Mouse (Mus musculus): Measurements from ENCODE around the gene 4930402H24Rik.

4930402H24Rik gene

DNA sequence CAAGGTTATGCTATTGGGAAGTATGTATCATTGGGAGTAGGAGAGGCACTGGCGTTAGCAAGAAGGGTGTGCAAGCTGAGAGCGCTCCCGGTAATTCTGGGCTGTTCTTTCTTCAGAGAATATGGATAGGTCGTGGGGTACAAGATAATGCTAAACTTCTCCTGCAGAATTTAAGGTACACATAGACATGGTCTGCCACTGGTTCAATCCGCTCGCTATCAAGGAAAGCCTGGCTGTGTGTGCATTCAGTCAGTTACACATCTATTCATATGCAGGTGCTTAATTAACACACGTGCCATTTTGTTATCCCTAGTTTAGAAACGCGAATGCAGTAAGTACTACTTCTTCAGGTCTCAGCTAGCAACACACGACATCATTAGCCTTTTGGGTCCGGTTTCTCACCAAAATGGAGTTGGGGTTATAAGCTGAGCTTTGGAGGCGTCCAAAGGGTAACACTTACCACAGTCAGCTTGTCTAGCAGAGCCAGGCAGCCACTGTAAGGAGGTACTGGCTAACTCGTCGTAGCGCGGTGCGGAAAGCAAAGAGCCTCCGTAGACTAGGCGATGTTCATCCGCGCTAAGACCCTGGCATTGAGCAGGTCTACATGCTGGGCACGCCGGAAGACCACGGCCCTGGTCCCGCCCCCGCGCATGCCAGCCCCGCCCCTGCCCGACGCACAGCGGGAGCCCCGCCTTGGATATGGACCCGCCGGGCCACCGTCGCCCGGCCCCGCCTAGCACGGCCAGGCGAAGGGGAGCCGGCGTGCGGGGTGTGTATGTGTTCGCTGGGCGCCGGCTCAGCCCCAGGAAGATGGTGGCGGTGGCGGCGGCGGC is at the start of gene 4930402H24Rik, which contains the start of gene Atrn:
Gene 4930402H24Rik (minus strand): TSS at position 656 of the 833 bp plus-strand sequence.
Gene Atrn (plus strand): TSS at position 745 of the 833 bp plus-strand sequence.
- in situ Hi-C loops (cut with MboI; ENCODE audit: unreplicated experiment in 2 of 2): no loop called here

DNA sequence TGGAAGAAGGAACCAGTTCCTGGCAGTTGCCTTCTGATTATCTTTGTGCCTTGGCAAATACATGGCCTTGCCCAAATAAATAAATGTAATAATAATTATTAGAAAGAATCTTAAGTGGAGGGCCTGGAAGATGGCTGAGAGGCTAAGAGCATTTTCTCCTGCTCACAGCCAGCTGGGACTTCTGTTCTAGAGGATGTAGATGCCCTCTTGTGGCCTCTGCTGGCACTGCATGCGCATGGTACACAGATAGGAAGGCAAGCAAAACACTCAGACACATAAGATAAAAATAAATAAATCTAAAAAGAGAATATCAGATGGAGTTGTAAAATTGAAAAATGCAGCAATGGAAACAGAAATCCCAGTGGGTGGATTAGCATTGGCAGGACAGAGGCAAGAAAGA is 44.3 kb upstream of the 4930402H24Rik start:
- in situ Hi-C loops (cut with MboI; ENCODE audit: unreplicated experiment in 2 of 2): loop anchor here (5.0 to 25.0 kb wide), 7 partner anchors 143 to 862 kb away; partner anchors contain the start of genes Oxt (in 1 of the 2) and Pank2 (in 1 of the 2)

- in situ Hi-C loops (cut with MboI; ENCODE audit: unreplicated experiment in 2 of 2): loop anchor here (5.0 to 25.0 kb wide), 8 partner anchors 132 to 863 kb away; partner anchors contain the start of genes Oxt (in 1 of the 2) and Pank2 (in 1 of the 2)
Measured at GRCm38 (mm10) chr2:130949781-130950180, 43.6 kb upstream of the 4930402H24Rik start.

DNA sequence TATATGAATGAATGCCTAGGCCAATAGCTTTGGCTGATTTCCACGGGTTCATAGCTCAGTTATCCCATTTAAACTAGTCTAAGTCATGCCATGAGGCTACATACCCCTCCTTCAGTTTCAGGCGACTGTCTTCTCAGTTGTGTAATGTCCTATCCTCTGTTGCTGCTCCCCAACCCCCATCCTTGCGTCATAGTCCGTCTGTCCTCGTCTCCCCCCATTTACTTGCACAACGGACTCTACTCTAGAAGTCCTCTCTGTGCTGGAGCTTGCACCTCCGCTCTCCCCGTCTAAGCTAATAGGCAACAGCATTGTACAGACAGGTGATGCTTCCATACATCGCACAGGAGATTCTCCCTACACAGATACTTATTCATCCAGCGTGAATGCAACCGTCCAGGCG is 26.7 kb upstream of the 4930402H24Rik start:
- in situ Hi-C loops (cut with MboI; ENCODE audit: unreplicated experiment in 2 of 2): no loop called here

GRCm38 (mm10) chr2:130929994-130930393 is 23.8 kb upstream of the 4930402H24Rik start:
- in situ Hi-C loops (cut with MboI; ENCODE audit: unreplicated experiment in 2 of 2): no loop called here

DNA sequence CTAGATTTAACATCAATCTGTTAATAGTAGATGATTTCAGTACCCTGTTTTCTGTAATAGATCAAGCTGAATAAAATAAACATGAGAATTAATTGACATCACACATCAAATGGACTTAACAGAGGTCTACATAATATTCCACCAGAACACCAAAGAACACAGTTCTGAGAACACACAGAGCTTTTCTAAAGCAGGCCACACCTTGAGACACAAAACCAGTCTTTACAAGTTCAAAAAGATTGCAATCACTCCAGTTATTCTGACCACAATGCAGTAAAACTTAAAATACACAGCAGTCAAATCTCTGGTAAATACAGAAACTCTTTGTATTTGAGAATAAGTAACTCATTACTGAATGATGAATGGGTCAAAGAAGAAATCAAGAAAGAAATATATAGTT is 22.3 kb upstream of the 4930402H24Rik start:
- in situ Hi-C loops (cut with MboI; ENCODE audit: unreplicated experiment in 2 of 2): no loop called here

DNA sequence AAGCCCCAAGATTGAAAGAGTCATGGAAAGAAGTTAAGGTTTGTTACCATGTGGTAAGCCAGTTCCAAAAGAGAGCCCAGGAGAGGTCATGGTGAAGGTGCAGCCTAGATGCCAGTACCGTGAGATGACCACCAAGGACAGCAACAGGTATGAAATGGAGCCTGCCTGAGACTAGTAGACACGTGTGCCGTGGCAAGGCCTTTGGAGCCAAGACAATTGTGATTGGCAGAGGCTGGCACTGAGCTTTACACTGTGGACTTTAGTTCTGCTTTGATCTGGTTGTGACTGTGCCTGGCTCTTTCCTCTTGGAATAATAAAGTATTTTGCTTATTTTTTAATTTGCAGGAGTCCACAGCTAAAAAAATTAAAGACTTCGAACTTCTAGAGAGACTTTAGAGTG is 21.8 kb upstream of the 4930402H24Rik start:
- in situ Hi-C loops (cut with MboI; ENCODE audit: unreplicated experiment in 2 of 2): no loop called here

DNA sequence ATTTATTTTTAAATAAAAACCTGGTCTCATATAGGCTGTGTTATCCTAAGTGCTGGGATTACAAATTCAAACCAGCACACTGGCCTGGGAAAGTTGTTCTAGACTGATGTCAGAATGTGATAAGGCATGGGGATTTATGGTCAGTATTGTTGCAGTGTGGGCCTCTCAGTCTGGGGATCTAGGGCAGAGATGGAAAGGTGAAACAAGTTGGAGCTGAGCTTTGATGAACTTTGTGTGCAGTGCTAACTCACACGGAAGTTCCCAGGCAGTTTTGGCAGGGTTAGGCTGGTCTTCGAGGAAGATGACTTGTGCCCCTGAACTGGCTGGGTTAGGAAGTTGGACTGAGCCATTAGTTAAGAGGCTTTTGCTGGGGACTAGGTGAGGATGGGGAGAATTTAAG is 18.7 kb upstream of the 4930402H24Rik start:
- in situ Hi-C loops (cut with MboI; ENCODE audit: unreplicated experiment in 2 of 2): no loop called here

- in situ Hi-C loops (cut with MboI; ENCODE audit: unreplicated experiment in 2 of 2): no loop called here
Measured at GRCm38 (mm10) chr2:130919062-130919593, 12.9 kb upstream of the 4930402H24Rik start.

DNA sequence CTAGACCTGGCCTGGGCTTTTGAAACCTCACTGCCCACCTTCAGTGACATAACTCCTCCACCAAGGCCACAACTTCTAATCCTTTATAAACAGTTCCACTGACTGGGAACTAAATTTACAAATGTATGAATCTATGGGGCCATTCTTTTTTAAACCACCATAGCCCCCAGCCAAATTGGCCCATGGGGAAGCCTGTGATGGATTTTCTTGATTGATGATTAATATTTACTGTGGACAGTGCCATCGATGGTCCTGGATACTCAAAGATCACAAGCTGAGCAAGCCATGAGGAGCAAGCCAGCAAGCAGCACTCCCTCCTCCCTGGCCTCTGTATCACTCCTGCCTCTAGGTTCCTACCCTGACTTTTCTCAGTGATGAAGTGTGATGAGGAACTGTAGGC is 11.5 kb upstream of the 4930402H24Rik start:
- in situ Hi-C loops (cut with MboI; ENCODE audit: unreplicated experiment in 2 of 2): no loop called here

- in situ Hi-C loops (cut with MboI; ENCODE audit: unreplicated experiment in 2 of 2): no loop called here
Measured at GRCm38 (mm10) chr2:130916521-130917147, 10.4 kb upstream of the 4930402H24Rik start.

GRCm38 (mm10) chr2:130914873-130915272 is 8.7 kb upstream of the 4930402H24Rik start:
- in situ Hi-C loops (cut with MboI; ENCODE audit: unreplicated experiment in 2 of 2): no loop called here

- in situ Hi-C loops (cut with MboI; ENCODE audit: unreplicated experiment in 2 of 2): no loop called here
Measured at GRCm38 (mm10) chr2:130911691-130912090, 5.5 kb upstream of the 4930402H24Rik start.

GRCm38 (mm10) chr2:130906584-130907315 is 544 bp upstream of the 4930402H24Rik start:
- in situ Hi-C loops (cut with MboI; ENCODE audit: unreplicated experiment in 2 of 2): no loop called here

DNA sequence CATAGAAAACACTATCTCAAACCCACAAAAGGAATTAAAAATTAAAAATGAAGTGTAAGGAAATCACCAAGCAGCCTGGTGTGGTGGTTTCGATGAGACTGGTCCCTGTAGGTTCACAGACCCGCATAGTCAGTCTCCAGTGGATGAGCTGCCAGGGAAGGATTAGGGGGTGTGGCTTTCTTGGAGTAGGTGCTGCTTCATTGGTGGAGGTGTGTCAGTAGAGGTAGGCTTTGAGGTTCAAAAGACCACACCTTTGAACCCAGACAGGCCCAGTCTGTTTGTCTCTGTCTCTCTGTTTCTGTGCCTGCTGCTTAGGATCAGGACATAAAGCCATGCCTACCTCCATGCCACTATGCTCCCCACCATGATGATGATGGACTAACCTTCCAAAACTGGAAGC is 7.4 kb downstream of the 4930402H24Rik start:
- in situ Hi-C loops (cut with MboI; ENCODE audit: unreplicated experiment in 2 of 2): no loop called here

DNA sequence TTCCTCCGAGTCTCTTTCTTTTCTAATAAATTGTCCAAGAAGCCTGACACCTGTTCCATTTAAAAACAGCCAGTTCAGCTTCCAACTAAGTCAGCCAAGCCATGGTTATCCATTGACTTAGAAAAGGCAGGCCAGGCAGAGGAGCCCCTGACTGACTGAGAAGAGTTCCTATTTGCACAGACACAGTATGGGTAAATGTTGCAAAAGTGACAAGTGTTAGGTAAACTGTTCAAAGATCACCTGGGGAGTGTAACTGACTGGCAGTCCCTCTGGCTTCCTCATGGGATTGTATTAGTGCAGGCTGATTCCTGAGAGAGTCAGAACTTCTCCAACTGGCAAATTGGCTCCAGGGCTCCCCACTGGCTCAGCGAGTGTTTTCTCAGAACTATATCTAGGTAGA is 8.3 kb downstream of the 4930402H24Rik start:
- in situ Hi-C loops (cut with MboI; ENCODE audit: unreplicated experiment in 2 of 2): no loop called here

DNA sequence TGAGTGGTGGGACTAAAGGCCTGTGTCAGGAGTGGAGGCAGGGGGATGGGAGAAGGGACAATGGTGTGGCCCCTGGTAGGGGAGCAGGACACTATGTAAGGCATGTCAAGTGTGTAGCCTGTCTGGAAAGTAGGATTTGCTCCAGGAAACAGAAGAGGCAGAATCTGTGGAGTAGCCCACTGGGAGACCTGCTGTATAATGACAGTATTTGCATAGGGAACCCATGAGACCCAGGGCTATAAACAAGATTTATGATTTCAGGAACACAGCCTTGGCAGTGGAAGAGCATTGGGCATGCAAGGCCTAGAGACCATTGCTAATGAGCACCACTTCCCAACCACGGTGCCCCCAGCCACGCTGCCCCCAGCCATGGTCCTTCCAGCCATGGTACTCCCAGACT is 9.3 kb downstream of the 4930402H24Rik start:
- in situ Hi-C loops (cut with MboI; ENCODE audit: unreplicated experiment in 2 of 2): no loop called here

DNA sequence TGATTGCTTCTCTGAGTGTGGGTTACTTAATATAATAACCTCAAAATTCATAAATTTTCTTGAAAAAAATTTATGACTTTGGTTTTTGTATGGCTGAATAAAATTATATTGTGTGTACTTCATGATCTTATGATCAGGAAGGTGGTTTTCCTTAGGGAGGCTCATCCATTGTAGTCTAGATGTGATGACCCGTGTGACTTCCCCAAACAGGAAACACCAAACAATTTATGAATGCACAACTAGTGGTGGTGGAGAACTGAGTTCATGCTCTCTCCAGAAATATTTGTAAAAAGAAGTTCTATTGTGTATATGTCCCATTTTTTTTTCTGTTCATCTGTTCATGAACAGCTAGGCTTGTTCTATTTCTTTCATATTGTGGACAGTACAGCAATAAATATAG is 18.8 kb downstream of the 4930402H24Rik start:
- in situ Hi-C loops (cut with MboI; ENCODE audit: unreplicated experiment in 2 of 2): no loop called here

- in situ Hi-C loops (cut with MboI; ENCODE audit: unreplicated experiment in 2 of 2): no loop called here
Measured at GRCm38 (mm10) chr2:130886983-130887382, 19.2 kb downstream of the 4930402H24Rik start.

- in situ Hi-C loops (cut with MboI; ENCODE audit: unreplicated experiment in 2 of 2): no loop called here
Measured at GRCm38 (mm10) chr2:130877376-130877775, 28.8 kb downstream of the 4930402H24Rik start.

- in situ Hi-C loops (cut with MboI; ENCODE audit: unreplicated experiment in 2 of 2): no loop called here
Measured at GRCm38 (mm10) chr2:130870916-130871315, 35.3 kb downstream of the 4930402H24Rik start.
